Mouse (Mus musculus) myocyte (in vitro differentiated cells): ENCODE results near the gene Catsper4. TPM values are rescaled to one million over a fixed set of nuclear protein-coding genes. Genes with fewer than 3 reads are reported as not detected.

Experiments
- H3K27me3 ChIP-seq: one replicate; pipeline ENCODE4 v1.6.1; 2011; ENCODE audit not compliant: control insufficient read depth, insufficient read depth, insufficient read length
- H3K36me3 ChIP-seq: one replicate; pipeline ENCODE4 v1.6.1; 2011; ENCODE audit not compliant: control insufficient read depth, insufficient read depth
- H3K4me2 ChIP-seq: one replicate; pipeline ENCODE4 v1.6.1; 2011; ENCODE audit warnings: low read depth, control low read depth
- H3K4me3 ChIP-seq: one replicate; pipeline ENCODE4 v1.5.1; 2011; ENCODE audit warnings: mild to moderate bottlenecking, control low read depth, moderate library complexity
- H3K79me2 ChIP-seq: one replicate; pipeline ENCODE4 v1.6.1; 2011; ENCODE audit not compliant: control insufficient read depth, insufficient read depth
- H3ac ChIP-seq: one replicate; pipeline ENCODE4 v1.6.1; 2011; ENCODE audit not compliant: control insufficient read depth, insufficient read length
- CEBPB ChIP-seq: IDR thresholded peaks from 2 replicates; pipeline ENCODE4 v1.6.1; 2011; ENCODE audit warnings: mild to moderate bottlenecking, moderate library complexity; ENCODE audit not compliant: poor library complexity, insufficient read depth, severe bottlenecking
- E2F4 ChIP-seq: IDR thresholded peaks from one replicate; pipeline ENCODE4 v1.6.1; 2011; ENCODE audit warnings: mild to moderate bottlenecking, control low read depth, moderate library complexity; ENCODE audit not compliant: insufficient read depth
- MAX ChIP-seq: IDR thresholded peaks from one replicate; pipeline ENCODE4 v1.6.1; 2011; ENCODE audit warnings: low read depth, mild to moderate bottlenecking, control low read depth
- MYOD1 ChIP-seq, 3 experiments: IDR thresholded peaks; one replicate each; pipeline ENCODE4 v1.6.1; 2011; ENCODE audit warnings: control low read depth in 2 of 3, low read depth in 2 of 3, mild to moderate bottlenecking in 2 of 3, moderate library complexity in 1 of 3; ENCODE audit not compliant: insufficient read length in 2 of 3, control insufficient read depth in 1 of 3
- MYOG ChIP-seq, 3 experiments: IDR thresholded peaks; one replicate each; pipeline ENCODE4 v1.6.1; 2011; ENCODE audit warnings: control low read depth in 2 of 3, low read depth in 2 of 3, mild to moderate bottlenecking in 2 of 3; ENCODE audit not compliant: insufficient read length in 2 of 3, control insufficient read depth in 1 of 3, insufficient read depth in 1 of 3
- POLR2A ChIP-seq: IDR thresholded peaks from one replicate; pipeline ENCODE4 v1.6.1; 2011; ENCODE audit warnings: low read depth, mild to moderate bottlenecking, control low read depth, moderate library complexity; ENCODE audit not compliant: insufficient read length
- POLR2AphosphoS2 ChIP-seq: IDR thresholded peaks from one replicate; pipeline ENCODE4 v1.6.1; 2011; ENCODE audit warnings: low read depth, control low read depth; ENCODE audit not compliant: insufficient read length
- REST ChIP-seq: IDR thresholded peaks from one replicate; pipeline ENCODE4 v1.6.1; 2011; ENCODE audit warnings: mild to moderate bottlenecking, control low read depth, moderate library complexity; ENCODE audit not compliant: insufficient read depth, insufficient read length
- SRF ChIP-seq: IDR thresholded peaks from one replicate; pipeline ENCODE4 v1.6.1; 2011; ENCODE audit warnings: low read depth; ENCODE audit not compliant: control insufficient read depth, insufficient read length
- TCF12 ChIP-seq: IDR thresholded peaks from one replicate; pipeline ENCODE4 v1.6.1; 2011; ENCODE audit warnings: mild to moderate bottlenecking, control low read depth; ENCODE audit not compliant: poor library complexity, insufficient read depth, severe bottlenecking
- TCF3 ChIP-seq: IDR thresholded peaks from one replicate; pipeline ENCODE4 v1.6.1; 2011; ENCODE audit warnings: low read depth, control low read depth; ENCODE audit not compliant: insufficient read length
- USF1 ChIP-seq: IDR thresholded peaks from one replicate; pipeline ENCODE4 v1.6.1; 2011; ENCODE audit warnings: low read depth, mild to moderate bottlenecking, control low read depth, moderate library complexity
- polyA plus RNA-seq: library from polyadenylated mRNA; unstranded; fragments of >200 nt; fragmentation: generic; extraction: Trizol; gene quantifications from one replicate; pipeline ENCODE4 v1.2.1, GENCODE M21; 2012; ENCODE audit warnings: missing spikeins

Gene Catsper4
- polyA plus RNA-seq, 1 experiment = not detected

- Histone ChIP-seq H3K4me2 (peak overlapping the region; percentile 24), H3K4me3 (no peak overlapping the region), H3ac (no peak overlapping the region), H3K79me2 (no peaks in the 10 kb centered on the region), H3K36me3 (no peaks in the 10 kb centered on the region), H3K27me3 (peaks cover 15% of the 10 kb centered on the region)
- no peak for TF ChIP-seq SRF
- no peak for TF ChIP-seq REST
- no peak for TF ChIP-seq TCF3
- TF ChIP-seq E2F4 = no peak
- TF ChIP-seq USF1 = no peak
- no peak for TF ChIP-seq MYOG (IDR thresholded peaks at IDR 0.05; ENCODE audit: control insufficient read depth in 1 of 3, insufficient read depth in 1 of 3, insufficient read length in 2 of 3, low read depth in 2 of 3)
- no peak for TF ChIP-seq MAX
- TF ChIP-seq POLR2AphosphoS2 = no peak
- TF ChIP-seq CEBPB = no peak
- TF ChIP-seq MYOD1 (IDR thresholded peaks at IDR 0.05; ENCODE audit: control insufficient read depth in 1 of 3, insufficient read length in 2 of 3, low read depth in 2 of 3) = no peak
- TF ChIP-seq POLR2A = no peak
- TF ChIP-seq TCF12 = no peak
Measured at GRCm38 (mm10) chr4:134206488-134207053, 20.6 kb downstream of the Catsper4 start.

GRCm38 (mm10) chr4:134203340-134203896, 23.8 kb downstream of the Catsper4 start:
- Histone ChIP-seq H3K27me3 (peaks cover 7% of the 10 kb centered on the region), H3K4me3 (no peak overlapping the region), H3ac (no peak overlapping the region), H3K36me3 (no peaks in the 10 kb centered on the region), H3K4me2 (no peak overlapping the region), H3K79me2 (no peaks in the 10 kb centered on the region)
- TF ChIP-seq MAX = no peak
- TF ChIP-seq TCF12 = no peak
- TF ChIP-seq POLR2A = no peak
- no peak for TF ChIP-seq MYOG (IDR thresholded peaks at IDR 0.05; ENCODE audit: control insufficient read depth in 1 of 3, insufficient read depth in 1 of 3, insufficient read length in 2 of 3, low read depth in 2 of 3)
- TF ChIP-seq E2F4 = no peak
- TF ChIP-seq MYOD1 (IDR thresholded peaks at IDR 0.05; ENCODE audit: control insufficient read depth in 1 of 3, insufficient read length in 2 of 3, low read depth in 2 of 3) = no peak
- TF ChIP-seq TCF3 = no peak
- TF ChIP-seq SRF = no peak
- TF ChIP-seq CEBPB = no peak
- TF ChIP-seq REST = no peak
- no peak for TF ChIP-seq POLR2AphosphoS2
- TF ChIP-seq USF1 = no peak

- H3K27me3 ChIP-seq = peaks cover 7% of the 10 kb centered on the region
- H3K79me2 ChIP-seq = no peaks in the 10 kb centered on the region
- TF ChIP-seq TCF12 = no peak
- no peak for TF ChIP-seq MYOD1 (IDR thresholded peaks at IDR 0.05; ENCODE audit: control insufficient read depth in 1 of 3, insufficient read length in 2 of 3, low read depth in 2 of 3)
- no peak for TF ChIP-seq POLR2AphosphoS2
- no peak for TF ChIP-seq USF1
- no peak for TF ChIP-seq E2F4
- no peak for TF ChIP-seq TCF3
- TF ChIP-seq SRF = no peak
- no peak for TF ChIP-seq MAX
- no peak for TF ChIP-seq POLR2A
- no peak for TF ChIP-seq REST
- TF ChIP-seq MYOG (IDR thresholded peaks at IDR 0.05; ENCODE audit: control insufficient read depth in 1 of 3, insufficient read depth in 1 of 3, insufficient read length in 2 of 3, low read depth in 2 of 3) = no peak
- no peak for TF ChIP-seq CEBPB
- H3K36me3 ChIP-seq = no peaks in the 10 kb centered on the region
- no peak within 1 kb of the TSS for H3K4me2 ChIP-seq
- H3ac ChIP-seq = no peak within 1 kb of the TSS
- H3K4me3 ChIP-seq = no peak within 1 kb of the TSS
Measured at GRCm38 (mm10) chr4:134202904-134203303, 24.3 kb downstream of the Catsper4 start, which contains the start of gene Gm7534. Gene Gm7534 (minus strand): TSS chr4:134203004.

- Histone ChIP-seq H3K36me3 (no peaks in the 10 kb centered on the region), H3ac (no peak overlapping the region), H3K4me2 (no peak overlapping the region), H3K4me3 (no peak overlapping the region), H3K27me3 (peaks cover 7% of the 10 kb centered on the region), H3K79me2 (no peaks in the 10 kb centered on the region)
- TF ChIP-seq E2F4 (no peak), REST (no peak), USF1 (no peak), POLR2A (no peak)
Measured at GRCm38 (mm10) chr4:134199371-134199770, 27.8 kb downstream of the Catsper4 start.

GRCm38 (mm10) chr4:134186268-134186667, 40.9 kb downstream of the Catsper4 start:
- Histone ChIP-seq H3K79me2 (peaks cover 31% of the 10 kb centered on the region), H3K27me3 (peaks cover 3% of the 10 kb centered on the region), H3K4me3 (peak overlapping the region; percentile 87), H3ac (peak overlapping the region; percentile 39), H3K36me3 (no peaks in the 10 kb centered on the region), H3K4me2 (peak overlapping the region; percentile 88)
- no peak for TF ChIP-seq TCF3
- TF ChIP-seq POLR2A = no peak
- TF ChIP-seq MYOG (IDR thresholded peaks at IDR 0.05; ENCODE audit: control insufficient read depth in 1 of 3, insufficient read depth in 1 of 3, insufficient read length in 2 of 3, low read depth in 2 of 3) = no peak
- no peak for TF ChIP-seq MYOD1 (IDR thresholded peaks at IDR 0.05; ENCODE audit: control insufficient read depth in 1 of 3, insufficient read length in 2 of 3, low read depth in 2 of 3)
- no peak for TF ChIP-seq TCF12
- no peak for TF ChIP-seq USF1
- TF ChIP-seq CEBPB = no peak
- no peak for TF ChIP-seq REST
- no peak for TF ChIP-seq POLR2AphosphoS2
- no peak for TF ChIP-seq SRF
- TF ChIP-seq MAX = no peak
- TF ChIP-seq E2F4 = no peak
